Mouse (Mus musculus) embryonic fibroblast, embryonic 13.5 days (primary cell): ENCODE measurements at regions not wholly inside any gene's neighbourhood (a gene's known extent, or its start where the extent isn't known, plus 50 kb on each side); places are given as distances from the start of the nearest gene placed in this dataset.

Experiments
- H3K27ac ChIP-seq: 2 replicates; pipeline ENCODE4 v1.5.1; 2012; ENCODE audit warnings: low read length, control low read depth, inconsistent platforms; ENCODE audit not compliant: insufficient read depth
- H3K4me1 ChIP-seq: 2 replicates; pipeline ENCODE4 v1.6.1; 2011; ENCODE audit warnings: low read length; ENCODE audit not compliant: control insufficient read depth, insufficient read depth
- H3K4me3 ChIP-seq: 2 replicates; pipeline ENCODE4 v1.5.1; 2011; ENCODE audit warnings: mild to moderate bottlenecking, control low read depth, low read length; ENCODE audit not compliant: insufficient read depth
- CTCF ChIP-seq: IDR thresholded peaks from 2 replicates; pipeline ENCODE4 v1.5.1; 2011; ENCODE audit warnings: mild to moderate bottlenecking, control low read depth, low read length, moderate library complexity, borderline replicate concordance; ENCODE audit not compliant: insufficient read depth
- POLR2A ChIP-seq: IDR thresholded peaks from 2 replicates; pipeline ENCODE4 v1.6.1; 2011; ENCODE audit warnings: low read depth, mild to moderate bottlenecking, control low read depth, low read length, moderate library complexity

- no peak overlapping the region for H3K4me3 ChIP-seq
- H3K27ac ChIP-seq, result no peak overlapping the region
- H3K4me1 ChIP-seq, result no peaks in the 10 kb centered on the region
- TF ChIP-seq CTCF, result no peak
- TF ChIP-seq POLR2A, result no peak
These were observed 500.9 kb upstream of the Nr5a2 start for GRCm38 (mm10) chr1:137461189-137461588.

- no peaks in the 10 kb centered on the region for H3K4me1 ChIP-seq
- H3K4me3 ChIP-seq, result no peak overlapping the region
- H3K27ac ChIP-seq, result no peak overlapping the region
- TF ChIP-seq POLR2A (no peak), CTCF (no peak)
These were observed 493.4 kb upstream of the Nr5a2 start for GRCm38 (mm10) chr1:137453446-137454208.

DNA sequence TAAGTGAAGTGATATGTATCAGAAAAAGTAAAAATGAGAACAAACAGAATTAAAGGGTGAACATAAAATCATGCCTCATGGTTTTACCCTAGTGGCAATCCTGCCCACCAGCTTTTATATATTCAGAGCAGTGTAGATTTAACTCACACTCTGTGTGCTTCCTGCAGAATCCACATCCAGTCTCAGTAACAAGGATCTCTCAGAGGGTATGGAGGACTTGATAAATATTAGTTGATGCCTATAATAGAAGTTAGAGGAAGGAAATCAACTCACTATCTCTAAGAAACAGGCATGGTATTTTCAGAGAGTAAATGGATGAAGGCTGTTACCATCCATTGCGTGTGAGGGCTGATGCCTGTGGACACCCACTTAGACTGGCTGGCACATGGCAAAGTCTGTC, 492.5 kb upstream of the Nr5a2 start:
- Histone ChIP-seq H3K4me3 (no peak overlapping the region), H3K4me1 (no peaks in the 10 kb centered on the region), H3K27ac (no peak overlapping the region)
- TF ChIP-seq POLR2A (no peak), CTCF (no peak)

- no peak overlapping the region for H3K4me3 ChIP-seq
- no peak for TF ChIP-seq POLR2A
- no peak for TF ChIP-seq CTCF
- no peaks in the 10 kb centered on the region for H3K4me1 ChIP-seq
- no peak overlapping the region; the same call in 1 of the 2 replicates for H3K27ac ChIP-seq
These were observed 486.2 kb upstream of the Nr5a2 start for GRCm38 (mm10) chr1:137446497-137446896.

DNA sequence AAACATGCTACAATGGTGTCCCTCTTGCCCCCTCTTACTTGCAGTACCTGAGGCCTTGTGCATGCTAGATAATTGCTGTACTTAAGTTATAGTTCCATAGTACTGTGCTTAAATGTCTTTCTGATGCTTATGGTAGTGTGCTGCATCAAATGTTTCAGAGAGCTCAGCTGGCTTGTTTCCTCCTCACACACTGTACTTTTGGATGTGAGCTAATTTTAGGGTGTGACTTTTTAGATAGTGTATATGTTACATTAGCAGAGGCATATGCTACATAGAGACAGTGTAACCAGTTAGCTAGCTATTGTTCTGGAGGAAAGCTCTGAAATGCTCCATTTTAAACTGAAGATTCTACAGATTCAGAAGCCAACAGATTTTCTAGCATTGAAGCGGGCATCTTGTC, 467.9 kb upstream of the Nr5a2 start:
- no peaks in the 10 kb centered on the region for H3K4me1 ChIP-seq
- no peak overlapping the region for H3K27ac ChIP-seq
- TF ChIP-seq POLR2A (no peak), CTCF (no peak)
- H3K4me3 ChIP-seq, result no peak overlapping the region

- no peak overlapping the region for H3K27ac ChIP-seq
- H3K4me3 ChIP-seq, result no peak overlapping the region
- no peak for TF ChIP-seq POLR2A
- TF ChIP-seq CTCF, result no peak
- H3K4me1 ChIP-seq, result no peaks in the 10 kb centered on the region
These were observed 458.1 kb upstream of the Nr5a2 start for GRCm38 (mm10) chr1:137418388-137418787.

GRCm38 (mm10) chr1:137396736-137397135, 436.5 kb upstream of the Nr5a2 start:
- Histone ChIP-seq H3K4me3 (no peak overlapping the region), H3K27ac (no peak overlapping the region), H3K4me1 (no peaks in the 10 kb centered on the region)
- TF ChIP-seq POLR2A, result no peak
- TF ChIP-seq CTCF, result no peak

- H3K4me3 ChIP-seq, result no peak overlapping the region
- no peak overlapping the region for H3K27ac ChIP-seq
- no peaks in the 10 kb centered on the region for H3K4me1 ChIP-seq
- no peak for TF ChIP-seq CTCF
- TF ChIP-seq POLR2A, result no peak
These were observed 427.3 kb upstream of the Nr5a2 start for GRCm38 (mm10) chr1:137387509-137387908.

GRCm38 (mm10) chr1:137378072-137378985, 418.1 kb upstream of the Nr5a2 start:
- TF ChIP-seq CTCF (no peak), POLR2A (no peak)
- Histone ChIP-seq H3K27ac (no peak overlapping the region), H3K4me1 (no peaks in the 10 kb centered on the region), H3K4me3 (no peak overlapping the region)

GRCm38 (mm10) chr1:137376685-137377084, 416.4 kb upstream of the Nr5a2 start:
- no peak overlapping the region for H3K27ac ChIP-seq
- TF ChIP-seq POLR2A, result no peak
- no peak for TF ChIP-seq CTCF
- H3K4me3 ChIP-seq, result no peak overlapping the region
- no peaks in the 10 kb centered on the region for H3K4me1 ChIP-seq
